Mouse (Mus musculus) heart, embryonic 13.5 days (tissue): Measurements from ENCODE around the gene Gopc. TPM values are rescaled to one million over a fixed set of nuclear protein-coding genes. Genes with fewer than 3 reads are reported as not detected.
"Not testable (repeated sequence)": the region's sequence is repeated elsewhere in the genome, so short reads cannot be mapped to it uniquely, and the experiment has no call there.

Experiments
- ATAC-seq: fragments of 200-750 bp; cut with Nextera tagmentation; 2 replicates; pipeline ENCODE4 v1.8.0; 2017; ENCODE audit warnings: moderate TSS enrichment; ENCODE audit not compliant: insufficient number of reproducible peaks, low FRiP score, low TSS enrichment; ENCODE audit errors: extremely low read depth
- H3K27ac ChIP-seq: fragments of 300-500 bp; sonication (generic); replicated peaks from 2 replicates; pipeline ENCODE4 v1.5.1; 2015; ENCODE audit warnings: moderate library complexity, mild to moderate bottlenecking, inconsistent platforms
- H3K27me3 ChIP-seq: fragments of 300-500 bp; sonication (generic); replicated peaks from 2 replicates; pipeline ENCODE4 v1.6.1; 2015; ENCODE audit warnings: mild to moderate bottlenecking, inconsistent platforms
- H3K36me3 ChIP-seq: fragments of 300-500 bp; sonication (generic); 2 replicates; pipeline ENCODE4 v1.6.1; 2015; ENCODE audit warnings: mild to moderate bottlenecking, inconsistent platforms
- H3K4me1 ChIP-seq: fragments of 300-500 bp; sonication (generic); 2 replicates; pipeline ENCODE4 v1.6.1; 2015; ENCODE audit warnings: inconsistent platforms
- H3K4me2 ChIP-seq: fragments of 300-500 bp; sonication (generic); 2 replicates; pipeline ENCODE4 v1.6.1; 2015; ENCODE audit warnings: inconsistent platforms, mild to moderate bottlenecking, moderate library complexity
- H3K4me3 ChIP-seq: fragments of 300-500 bp; sonication (generic); 2 replicates; pipeline ENCODE4 v1.5.1; 2015; ENCODE audit warnings: moderate library complexity, mild to moderate bottlenecking, inconsistent platforms
- H3K9ac ChIP-seq: fragments of 300-500 bp; sonication (generic); 2 replicates; pipeline ENCODE4 v1.6.1; 2015; ENCODE audit warnings: inconsistent platforms, mild to moderate bottlenecking, moderate library complexity
- H3K9me3 ChIP-seq: fragments of 300-500 bp; sonication (generic); 2 replicates; pipeline ENCODE4 v1.6.1; 2016; ENCODE audit warnings: inconsistent platforms
- WGBS: fragments of 180-500 bp; shearing (Covaris S2); methylation state at CpG from one replicate; pipeline ENCODE4 v1.1.7; 2015; ENCODE audit warnings: mixed read lengths; 5-methylcytosine and 5-hydroxymethylcytosine counted together
- polyA plus RNA-seq: library from polyadenylated mRNA; unstranded; fragments of >200 nt; fragmentation: Nextera tagmentation; extraction: Ambion mirVana; gene quantifications from 2 replicates; pipeline ENCODE4 v1.2.1, GENCODE M21; 2015

Gopc gene
- polyA plus RNA-seq, 1 experiment from 2014 or later: 12.4 TPM

- no peak within 1 kb of the TSS for H3K9ac ChIP-seq
- WGBS: 86% methylated on average over 2 of the region's 2 CpGs
- H3K4me3 ChIP-seq: no peak within 1 kb of the TSS
- H3K27ac ChIP-seq: no peak within 1 kb of the TSS
- no peak for ATAC-seq
- H3K36me3 ChIP-seq: peaks cover 40% of the 10 kb centered on the region
- H3K9me3 ChIP-seq: no peaks in the 10 kb centered on the region
- H3K27me3 ChIP-seq: no peaks in the 10 kb centered on the region
- no peaks in the 10 kb centered on the region for H3K4me1 ChIP-seq
- H3K4me2 ChIP-seq: no peak within 1 kb of the TSS
These were observed 23.5 kb downstream of the Gopc start, which contains the start of gene Gm26741 for GRCm38 (mm10) chr10:52358467-52358866. TSS of gene Gm26741 (plus strand) at chr10:52358767.

GRCm38 (mm10) chr10:52353184-52353583 is 28.7 kb downstream of the Gopc start:
- Histone ChIP-seq H3K27me3 (no peaks in the 10 kb centered on the region), H3K4me1 (no peaks in the 10 kb centered on the region), H3K9ac (no peak overlapping the region), H3K4me3 (no peak overlapping the region), H3K9me3 (no peaks in the 10 kb centered on the region), H3K27ac (no peak overlapping the region), H3K36me3 (peaks cover 77% of the 10 kb centered on the region), H3K4me2 (no peak overlapping the region)
- no peak for ATAC-seq
- 79% methylated on average over 9 of the region's 9 CpGs for WGBS

GRCm38 (mm10) chr10:52343324-52343723 is 38.6 kb downstream of the Gopc start:
- ATAC-seq, H3K4me1 ChIP-seq: not testable (repeated sequence)
- H3K36me3 ChIP-seq: peaks cover 80% of the 10 kb centered on the region

GRCm38 (mm10) chr10:52331007-52331406 is 50.9 kb downstream of the Gopc start:
- ATAC-seq: no peak
- peaks cover 17% of the 10 kb centered on the region for H3K36me3 ChIP-seq
- no peak overlapping the region for H3K4me3 ChIP-seq
- H3K27ac ChIP-seq: no peak overlapping the region
- H3K4me1 ChIP-seq: no peaks in the 10 kb centered on the region
- H3K9me3 ChIP-seq: no peaks in the 10 kb centered on the region
- no peak overlapping the region for H3K4me2 ChIP-seq
- WGBS: 3% methylated on average over 1 of the region's 1 CpGs
- H3K27me3 ChIP-seq: no peaks in the 10 kb centered on the region
- H3K9ac ChIP-seq: no peak overlapping the region

More at GRCm38 (mm10) chr10:52343324-52343723, 38.6 kb downstream of the Gopc start:
- H3K4me2 ChIP-seq, H3K9ac ChIP-seq, H3K27me3 ChIP-seq, H3K4me3 ChIP-seq, H3K9me3 ChIP-seq, H3K27ac ChIP-seq: not testable (repeated sequence)
- 90% methylated on average over 4 of the region's 4 CpGs for WGBS

GRCm38 (mm10) chr10:52321918-52322317 is 60.0 kb downstream of the Gopc start:
- H3K9ac ChIP-seq: no peak overlapping the region
- peaks cover 26% of the 10 kb centered on the region for H3K36me3 ChIP-seq
- 78% methylated on average over 3 of the region's 3 CpGs for WGBS
- ATAC-seq: no peak
- no peaks in the 10 kb centered on the region for H3K9me3 ChIP-seq
- no peaks in the 10 kb centered on the region for H3K4me1 ChIP-seq
- no peaks in the 10 kb centered on the region for H3K27me3 ChIP-seq
- H3K4me3 ChIP-seq: no peak overlapping the region
- H3K27ac ChIP-seq: no peak overlapping the region
- no peak overlapping the region for H3K4me2 ChIP-seq

GRCm38 (mm10) chr10:52319506-52320286 is 62.2 kb downstream of the Gopc start:
- Histone ChIP-seq H3K4me1 (no peaks in the 10 kb centered on the region), H3K4me2 (no peak overlapping the region), H3K9me3 (no peaks in the 10 kb centered on the region), H3K9ac (no peak overlapping the region), H3K4me3 (no peak overlapping the region), H3K36me3 (peaks cover 35% of the 10 kb centered on the region), H3K27ac (no peak overlapping the region), H3K27me3 (no peaks in the 10 kb centered on the region)
- 85% methylated on average over 28 of the region's 28 CpGs for WGBS
- ATAC-seq: no peak

GRCm38 (mm10) chr10:52309196-52309595 is 72.7 kb downstream of the Gopc start:
- Histone ChIP-seq H3K27me3 (no peaks in the 10 kb centered on the region), H3K4me3 (no peak overlapping the region), H3K4me2 (no peak overlapping the region), H3K9ac (no peak overlapping the region), H3K36me3 (peaks cover 29% of the 10 kb centered on the region), H3K9me3 (no peaks in the 10 kb centered on the region), H3K27ac (peak overlapping the region; percentile 42; the same call in 1 of the 2 replicates), H3K4me1 (0 out of 2 replicates have a peak, but pooled peaks cover 4% of the 10 kb centered on the region)
- no peak for ATAC-seq
- 56% methylated on average over 8 of the region's 8 CpGs for WGBS

- no peak overlapping the region for H3K4me2 ChIP-seq
- WGBS: 86% methylated on average over 7 of the region's 7 CpGs
- H3K4me3 ChIP-seq: no peak overlapping the region
- H3K27me3 ChIP-seq: no peaks in the 10 kb centered on the region
- H3K4me1 ChIP-seq: 0 out of 2 replicates have a peak, but pooled peaks cover 2% of the 10 kb centered on the region
- no peaks in the 10 kb centered on the region for H3K9me3 ChIP-seq
- H3K36me3 ChIP-seq: peaks cover 12% of the 10 kb centered on the region; the same call in 1 of the 2 replicates
- ATAC-seq: no peak
- no peak overlapping the region for H3K27ac ChIP-seq
- no peak overlapping the region for H3K9ac ChIP-seq
These were observed 77.3 kb downstream of the Gopc start for GRCm38 (mm10) chr10:52304574-52304973.

GRCm38 (mm10) chr10:52302271-52302670 is 79.7 kb downstream of the Gopc start:
- no peaks in the 10 kb centered on the region for H3K9me3 ChIP-seq
- H3K4me3 ChIP-seq: no peak overlapping the region
- no peak overlapping the region for H3K4me2 ChIP-seq
- no peak overlapping the region for H3K9ac ChIP-seq
- H3K27ac ChIP-seq: no peak overlapping the region
- H3K4me1 ChIP-seq: 0 out of 2 replicates have a peak, but pooled peaks cover 10% of the 10 kb centered on the region
- peaks cover 12% of the 10 kb centered on the region; the same call in 1 of the 2 replicates for H3K36me3 ChIP-seq
- H3K27me3 ChIP-seq: no peaks in the 10 kb centered on the region
- ATAC-seq: no peak

GRCm38 (mm10) chr10:52301766-52302165 is 80.2 kb downstream of the Gopc start:
- no peak overlapping the region for H3K9ac ChIP-seq
- no peak overlapping the region for H3K27ac ChIP-seq
- ATAC-seq: no peak
- no peak overlapping the region for H3K4me3 ChIP-seq
- WGBS: 86% methylated on average over 4 of the region's 4 CpGs
- H3K36me3 ChIP-seq: peaks cover 12% of the 10 kb centered on the region; the same call in 1 of the 2 replicates
- H3K4me1 ChIP-seq: 0 out of 2 replicates have a peak, but pooled peaks cover 10% of the 10 kb centered on the region
- no peak overlapping the region for H3K4me2 ChIP-seq
- no peaks in the 10 kb centered on the region for H3K27me3 ChIP-seq
- no peaks in the 10 kb centered on the region for H3K9me3 ChIP-seq

- not testable (repeated sequence) for H3K9me3 ChIP-seq, ATAC-seq, H3K27me3 ChIP-seq, H3K36me3 ChIP-seq, H3K4me1 ChIP-seq, H3K9ac ChIP-seq, H3K4me2 ChIP-seq, H3K4me3 ChIP-seq, H3K27ac ChIP-seq
These were observed 83.4 kb downstream of the Gopc start for GRCm38 (mm10) chr10:52298568-52298967.

- ATAC-seq: no peak
- no peak overlapping the region for H3K9ac ChIP-seq
- H3K36me3 ChIP-seq: 0 out of 2 replicates have a peak, but pooled peaks cover 2% of the 10 kb centered on the region
- no peak overlapping the region for H3K4me3 ChIP-seq
- H3K4me2 ChIP-seq: no peak overlapping the region
- no peak overlapping the region for H3K27ac ChIP-seq
- no peaks in the 10 kb centered on the region for H3K9me3 ChIP-seq
- peaks cover 13% of the 10 kb centered on the region; the same call in 1 of the 2 replicates for H3K4me1 ChIP-seq
- no peaks in the 10 kb centered on the region for H3K27me3 ChIP-seq
- WGBS: 79% methylated on average over 2 of the region's 2 CpGs
These were observed 86.0 kb downstream of the Gopc start for GRCm38 (mm10) chr10:52295934-52296333.
